Mouse (Mus musculus) kidney, adult 9 months (tissue): Measurements from ENCODE around the gene Wdr37.
"Not testable (repeated sequence)": the region's sequence is repeated elsewhere in the genome, so short reads cannot be mapped to it uniquely, and the experiment has no call there.

Source experiments
- DNase-seq: peaks from one replicate; pipeline ENCODE4 v3.0.0; 2022

The Wdr37 gene

DNA sequence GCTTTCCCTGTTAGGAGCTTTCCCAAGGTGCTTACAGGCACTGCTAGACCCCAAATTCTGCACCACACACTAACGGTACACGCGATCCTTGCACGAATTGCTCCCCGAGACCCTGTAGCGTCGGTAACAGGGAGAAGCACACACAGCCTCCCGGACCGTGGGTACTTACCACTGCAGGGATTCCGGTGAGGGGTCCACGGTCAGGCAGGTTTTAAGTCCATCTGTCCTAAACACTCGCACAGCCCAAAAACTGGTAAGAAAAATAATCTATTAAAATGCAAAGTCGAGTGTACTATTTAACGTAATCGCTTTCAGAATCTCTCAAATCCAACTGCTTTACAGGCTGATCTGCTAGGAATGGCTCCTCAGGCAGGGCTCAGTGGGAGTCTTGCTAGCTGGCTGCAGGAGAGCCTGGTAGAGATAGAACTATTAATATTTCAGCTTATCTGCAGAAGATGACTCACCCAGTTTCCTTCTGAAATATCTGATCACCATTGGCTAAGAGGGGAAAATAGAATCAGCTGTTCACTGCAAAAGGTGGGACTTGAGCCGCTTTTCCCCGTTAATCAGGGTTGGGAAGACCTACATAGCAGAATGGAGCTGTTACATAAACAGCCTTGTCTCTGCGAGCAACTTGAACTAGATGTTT is at the start of gene Wdr37:
Gene Wdr37, minus strand, starts transcription at position 596 of the 649 bp plus-strand sequence.
- DNase-seq, result peak; percentile 66

DNA sequence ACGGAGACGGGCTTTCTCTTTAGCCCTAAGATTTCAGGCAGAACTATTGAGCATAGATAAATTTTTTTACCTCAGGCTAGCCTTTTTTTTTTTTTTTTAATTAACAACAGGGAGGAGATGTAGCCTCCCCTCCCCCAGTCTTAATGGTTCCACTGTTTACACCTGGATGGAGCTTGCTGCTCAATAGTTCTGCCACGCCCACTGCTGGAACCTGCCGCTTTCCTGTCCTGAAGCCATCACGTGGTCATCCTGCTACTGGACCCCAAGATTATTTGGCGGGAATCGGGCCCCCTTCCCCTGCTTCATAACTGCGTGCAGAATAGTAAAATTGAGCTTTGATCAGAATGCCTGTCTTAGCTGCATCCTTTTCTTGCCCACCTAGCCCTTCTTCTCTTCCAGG is 42.2 kb upstream of the Wdr37 start:
- DNase-seq, result peak; percentile 60

DNA sequence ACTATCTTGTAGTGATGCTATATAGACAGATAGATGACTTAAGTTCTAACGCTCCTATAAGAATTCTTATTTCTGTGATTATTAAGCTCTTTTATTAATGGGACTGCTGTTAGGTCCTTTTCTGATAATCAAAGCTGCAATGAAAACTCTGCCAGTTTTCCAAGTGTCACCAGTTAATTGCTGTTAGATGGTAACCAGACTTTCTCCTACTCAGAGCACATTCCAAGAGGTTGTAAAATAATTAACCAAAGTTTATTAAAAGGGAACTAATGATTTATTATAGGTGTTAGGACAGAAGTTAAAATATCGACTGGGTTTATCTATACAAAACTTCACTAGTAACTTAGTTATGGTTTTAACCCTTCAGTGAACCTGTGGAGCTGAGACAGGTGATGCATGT is 34.3 kb upstream of the Wdr37 start:
- DNase-seq, result peak; percentile 59

DNA sequence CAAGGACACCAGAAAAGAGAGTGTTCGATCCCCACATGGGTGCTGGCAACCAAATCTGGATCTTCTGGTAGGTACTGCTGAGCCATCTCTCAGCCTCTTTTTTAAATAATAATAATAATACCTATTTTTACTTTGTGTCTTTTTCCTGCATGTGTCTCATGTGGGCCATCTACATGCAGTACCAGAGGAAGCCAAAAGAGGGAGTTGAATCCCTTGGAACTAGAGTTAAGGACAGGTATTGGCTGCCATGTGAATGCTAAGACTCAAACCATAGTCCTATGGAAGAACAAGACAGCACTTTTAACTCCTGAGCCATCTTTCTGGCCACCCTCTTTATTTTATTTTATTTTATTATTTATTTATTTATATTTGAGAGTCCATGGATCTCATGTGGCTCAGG is 16.9 kb upstream of the Wdr37 start:
- DNase-seq, result peak; percentile 69

DNA sequence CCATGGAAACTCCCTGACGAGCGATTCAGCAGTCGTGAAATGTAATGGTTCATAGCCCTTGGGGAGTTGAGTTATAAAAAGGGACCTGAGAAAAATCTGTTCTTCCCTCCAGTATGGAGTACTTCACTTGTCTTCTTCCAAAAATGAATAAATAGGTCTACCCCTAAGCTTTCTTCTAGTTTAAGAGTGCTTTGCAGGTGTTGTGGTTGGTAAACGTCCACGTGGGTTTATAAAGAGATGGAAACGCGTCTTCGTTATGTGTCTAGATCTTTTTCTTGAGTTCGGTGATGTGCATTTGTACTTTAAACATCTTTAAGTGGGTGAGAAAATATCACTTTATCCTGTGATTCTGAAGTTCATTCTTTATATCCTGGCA is 14.5 kb upstream of the Wdr37 start:
- no peak for DNase-seq

DNA sequence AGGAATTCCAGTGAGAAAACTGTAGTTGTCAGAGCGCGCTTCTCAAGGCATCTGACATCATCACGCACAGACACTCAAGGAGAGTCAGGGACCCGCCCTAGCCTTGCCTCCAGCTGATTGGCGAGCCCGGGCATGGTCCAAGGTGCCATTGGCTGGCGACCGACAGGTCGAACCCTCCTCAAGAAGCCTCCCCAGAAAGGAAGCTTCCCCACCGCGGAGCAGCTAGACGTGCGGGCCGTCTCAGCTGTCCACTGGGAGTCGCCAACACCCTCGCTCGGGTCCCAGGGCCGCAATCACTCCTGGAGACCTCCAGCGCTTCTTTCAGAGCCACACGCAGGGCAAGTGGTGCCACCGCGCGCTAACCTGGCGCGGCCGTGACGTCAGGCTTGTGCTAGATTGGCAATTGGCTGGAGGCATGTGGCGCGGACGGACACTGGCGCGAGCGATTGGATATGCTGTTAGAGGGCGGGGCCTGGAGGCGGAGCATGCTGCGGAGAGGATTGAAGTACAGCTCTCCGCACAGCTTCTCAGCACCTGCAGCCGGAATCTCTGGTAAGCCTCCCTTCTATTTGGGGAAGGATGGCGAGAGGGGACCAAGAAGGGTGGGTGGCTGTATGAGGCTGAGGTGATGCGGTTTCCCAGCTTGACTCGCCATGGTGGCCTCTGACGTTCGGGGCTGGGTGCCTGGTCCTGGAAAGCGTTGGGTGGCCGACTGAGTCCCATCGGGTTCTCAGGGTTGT is 13.9 kb upstream of the Wdr37 start, which contains the start of gene Idi1:
Gene Idi1, plus strand, starts transcription at position 57 of the 740 bp plus-strand sequence.
- DNase-seq, result peak; percentile 98

DNA sequence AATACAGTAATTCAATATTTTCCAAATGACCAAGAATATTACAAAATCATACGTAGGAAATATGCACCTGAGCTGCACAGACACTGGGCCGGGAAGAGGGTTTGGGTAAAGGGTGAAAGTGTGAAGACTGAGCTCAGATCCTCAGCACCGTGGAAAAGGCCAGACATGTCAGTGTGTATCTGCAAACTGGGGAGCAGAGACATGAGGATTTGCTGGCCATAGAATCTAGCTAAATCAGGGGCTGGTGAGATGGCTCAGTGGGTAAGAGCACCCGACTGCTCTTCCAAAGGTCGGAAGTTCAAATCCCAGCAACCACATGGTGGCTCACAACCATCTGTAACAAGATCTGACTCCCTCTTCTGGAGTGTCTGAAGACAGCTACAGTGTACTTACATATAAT is 12.2 kb upstream of the Wdr37 start:
- not testable (repeated sequence) for DNase-seq

DNA sequence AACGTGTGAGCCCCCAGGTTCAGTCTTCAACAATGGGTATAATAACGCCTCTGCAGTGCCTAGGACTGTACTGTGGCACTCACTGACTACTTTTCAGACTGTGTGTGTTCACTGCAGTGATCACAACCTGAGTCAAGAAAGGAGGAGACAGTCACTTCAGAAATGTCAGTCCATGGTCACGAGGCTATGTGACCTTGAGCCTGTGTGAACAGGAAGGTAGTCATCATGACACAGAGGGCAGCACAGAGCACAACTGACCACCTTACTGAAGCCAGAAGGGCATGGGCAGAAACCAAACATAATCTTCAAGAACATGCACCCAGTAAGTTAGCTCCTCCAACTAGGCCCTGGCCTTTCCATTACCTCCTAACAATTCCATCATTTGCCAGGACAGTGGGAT is 9.9 kb upstream of the Wdr37 start:
- no peak for DNase-seq

DNA sequence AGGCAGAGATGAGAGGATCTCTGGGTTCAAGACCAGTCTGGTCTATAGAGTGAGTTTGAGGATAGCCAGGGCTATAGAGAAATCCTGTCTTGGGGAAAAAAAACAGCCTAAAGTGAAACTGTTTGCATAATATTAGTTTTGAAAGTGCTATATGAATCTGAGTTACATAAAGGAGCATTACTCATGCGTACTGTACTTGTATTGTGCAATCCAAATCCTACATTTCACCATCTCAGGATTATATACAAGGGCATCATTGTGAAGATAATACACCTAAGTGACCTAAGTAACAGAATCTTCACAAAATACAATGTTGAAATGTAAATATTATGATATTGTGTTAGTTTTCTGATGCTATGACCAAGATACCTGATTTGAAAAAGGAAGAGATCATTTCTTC is 2.1 kb upstream of the Wdr37 start:
- DNase-seq, result no peak

DNA sequence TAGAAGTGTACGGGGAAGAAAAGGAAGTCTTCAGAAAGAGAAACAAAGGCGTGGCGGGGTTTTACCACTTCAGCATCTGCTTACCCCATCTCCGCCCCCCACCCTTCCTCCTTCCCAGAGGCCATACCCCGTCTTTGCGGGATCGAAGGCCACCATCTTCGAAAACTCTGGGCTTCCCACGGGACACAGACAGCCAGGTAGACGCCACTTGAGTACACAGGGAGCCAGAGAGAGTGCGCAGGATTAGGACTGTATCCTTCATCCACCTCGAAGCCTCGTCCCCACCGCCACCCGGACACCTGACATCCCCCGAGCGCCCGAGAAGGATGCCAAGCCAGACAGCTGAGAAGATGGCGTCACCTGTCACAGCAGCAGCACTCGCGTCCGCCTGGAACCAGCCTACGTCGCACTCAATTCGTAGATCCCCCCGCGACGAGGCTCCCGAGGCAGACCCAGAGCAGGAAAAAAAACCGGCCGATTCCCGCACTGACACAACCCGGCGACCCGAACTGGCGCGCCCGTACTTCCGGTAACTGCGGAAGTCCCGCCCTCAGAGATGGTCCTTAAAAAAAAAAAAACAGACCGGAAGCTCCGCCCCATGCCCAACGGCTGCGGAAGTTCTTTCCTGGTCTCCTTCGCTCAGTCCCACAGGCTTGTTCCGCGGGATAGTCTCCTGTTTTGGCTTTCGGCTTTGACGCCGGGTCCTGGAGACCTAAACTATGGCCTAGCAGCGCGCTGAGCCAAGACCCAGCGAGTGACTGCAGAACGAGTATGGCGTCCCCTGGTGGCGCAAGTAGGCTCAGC is 997 bp downstream of the Wdr37 start:
- peak; percentile 94 for DNase-seq

DNA sequence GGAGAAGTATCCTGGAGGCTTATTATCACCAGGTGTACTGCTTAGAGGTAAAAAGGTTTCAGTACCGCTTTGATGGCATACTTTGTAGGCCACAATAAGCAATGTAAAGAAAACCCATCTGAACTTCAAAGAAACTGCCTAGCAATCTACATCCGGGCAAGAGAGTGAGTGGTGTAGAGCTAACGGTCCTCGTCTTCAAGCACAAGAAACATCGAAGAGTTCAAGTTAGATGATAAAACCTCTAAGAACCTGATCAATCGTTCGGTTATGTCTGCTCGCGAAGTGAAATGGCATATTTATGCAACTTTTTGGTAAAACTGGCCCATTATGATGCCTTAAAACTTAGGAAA is 1.6 kb downstream of the Wdr37 start:
- no peak for DNase-seq

DNA sequence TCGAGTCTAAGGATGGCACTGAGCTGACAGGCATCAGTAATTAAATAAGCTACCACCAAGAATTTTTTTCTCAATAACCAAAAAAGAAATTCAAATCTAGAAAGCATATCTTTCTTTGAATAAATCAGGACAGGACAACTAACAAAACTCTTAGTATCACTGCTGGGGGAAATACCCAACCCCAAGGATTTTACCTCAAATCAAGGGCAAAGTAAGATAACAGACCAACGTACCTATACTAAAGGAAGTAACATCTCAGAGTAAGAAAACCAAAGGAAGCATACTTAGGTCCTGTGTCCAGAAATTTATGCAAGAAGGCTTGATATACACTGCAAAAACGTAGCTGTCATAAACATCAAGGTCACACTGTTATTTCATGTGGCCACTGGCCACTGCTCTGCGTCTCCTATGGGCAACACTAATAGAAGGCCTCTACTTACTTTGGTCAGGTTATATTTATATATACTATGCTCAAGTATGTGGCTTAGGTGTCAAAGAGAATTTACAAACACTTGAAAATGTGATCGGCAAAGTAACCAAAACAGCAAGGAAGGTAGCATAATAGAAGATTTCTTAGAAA is 2.0 kb downstream of the Wdr37 start:
- no peak for DNase-seq

DNA sequence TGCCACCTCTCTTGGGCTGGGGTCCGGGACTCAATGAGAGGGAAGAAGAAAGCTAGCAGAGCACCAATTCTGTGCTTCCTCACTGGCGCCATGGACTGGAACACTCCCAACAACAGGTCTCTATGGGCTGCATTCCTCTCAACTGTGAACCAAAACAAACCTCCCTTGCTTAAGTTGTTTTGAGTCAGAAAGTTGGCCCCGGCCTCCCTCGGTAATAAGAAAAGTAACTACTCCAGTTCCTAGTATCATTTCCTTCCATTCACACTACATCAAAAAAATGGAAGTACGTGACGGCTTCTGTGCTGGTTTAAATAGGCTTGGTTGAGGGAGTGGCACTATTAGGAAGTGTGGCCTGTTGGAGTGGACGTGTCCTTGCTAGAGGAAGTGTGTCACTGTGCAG is 5.1 kb downstream of the Wdr37 start:
- peak; percentile 61 for DNase-seq

DNA sequence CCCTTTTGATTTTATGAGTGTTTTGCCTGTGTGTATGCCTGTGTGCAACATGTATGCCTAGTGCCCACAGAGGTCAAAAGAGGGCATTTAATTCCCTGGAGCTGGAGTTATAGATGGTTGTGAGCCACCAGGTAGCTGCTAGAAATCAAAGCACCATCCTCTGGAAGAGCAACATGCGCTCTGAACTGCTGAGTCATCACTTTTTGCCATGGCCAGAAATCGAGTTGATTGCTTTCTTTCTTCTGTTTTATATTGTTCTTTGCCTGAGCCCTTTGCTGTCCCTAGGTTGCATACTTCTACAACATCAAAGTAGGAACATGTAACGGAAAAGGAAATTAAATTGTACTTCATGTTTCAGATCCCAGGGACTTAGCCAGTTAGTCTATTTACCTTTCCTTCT is 6.7 kb downstream of the Wdr37 start:
- no peak for DNase-seq

DNA sequence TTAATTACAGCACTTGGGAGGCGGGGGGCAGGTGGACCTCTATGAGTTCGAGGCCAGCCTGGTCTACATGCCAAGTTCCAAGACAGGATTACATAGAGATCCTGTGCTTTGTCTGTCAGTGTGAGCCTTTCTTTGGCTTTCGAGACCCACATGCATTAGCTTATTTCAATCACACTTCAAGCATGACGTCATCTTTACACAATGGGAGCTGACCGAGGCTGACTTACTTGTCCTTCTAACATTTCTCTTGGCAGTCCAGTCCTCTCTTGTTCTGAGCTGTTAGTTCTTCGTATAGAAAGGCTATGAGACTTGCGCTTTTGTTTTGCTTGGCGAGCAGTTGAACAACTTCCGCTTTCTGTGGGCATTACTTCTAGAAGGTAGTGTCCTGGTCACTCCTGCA is 10.8 kb downstream of the Wdr37 start:
- DNase-seq, result no peak

DNA sequence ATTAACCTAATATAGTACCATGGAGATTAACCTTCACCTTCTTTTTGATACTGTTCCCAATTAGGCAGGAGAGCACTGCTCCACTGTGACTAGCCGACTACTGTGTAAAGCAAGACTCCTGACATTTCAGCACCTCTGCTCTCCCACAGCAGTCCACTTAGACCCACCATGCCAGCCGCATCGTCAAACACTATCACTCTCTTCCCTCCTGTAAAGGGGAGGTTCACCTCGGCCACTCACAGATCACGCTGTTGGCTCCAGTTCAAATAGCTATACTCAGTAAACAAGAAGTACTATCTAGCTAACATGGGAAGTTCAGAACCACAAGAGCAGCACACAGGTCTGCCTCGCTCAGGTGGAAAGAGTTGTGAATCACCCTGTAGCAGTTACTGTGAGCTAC is 13.3 kb downstream of the Wdr37 start:
- no peak for DNase-seq

DNA sequence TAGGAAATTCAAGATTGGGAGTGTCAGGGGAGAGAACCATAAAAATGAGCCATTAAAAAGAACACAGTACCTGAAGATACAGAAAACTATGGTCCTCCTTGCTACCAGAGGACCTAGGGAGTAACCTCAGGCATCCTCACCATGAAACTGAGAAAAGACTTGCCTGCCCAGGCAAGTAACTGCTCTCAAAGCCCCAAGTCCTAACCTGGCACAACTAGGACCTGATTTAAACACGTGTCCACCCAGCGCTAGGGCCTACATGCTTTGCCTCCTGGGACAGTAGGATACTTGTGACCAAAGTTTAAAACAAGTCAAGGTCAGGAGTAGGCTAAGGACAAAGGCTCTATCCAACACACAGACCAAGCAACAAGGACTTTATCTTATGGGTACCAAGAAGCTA is 16.9 kb downstream of the Wdr37 start:
- no peak for DNase-seq

DNA sequence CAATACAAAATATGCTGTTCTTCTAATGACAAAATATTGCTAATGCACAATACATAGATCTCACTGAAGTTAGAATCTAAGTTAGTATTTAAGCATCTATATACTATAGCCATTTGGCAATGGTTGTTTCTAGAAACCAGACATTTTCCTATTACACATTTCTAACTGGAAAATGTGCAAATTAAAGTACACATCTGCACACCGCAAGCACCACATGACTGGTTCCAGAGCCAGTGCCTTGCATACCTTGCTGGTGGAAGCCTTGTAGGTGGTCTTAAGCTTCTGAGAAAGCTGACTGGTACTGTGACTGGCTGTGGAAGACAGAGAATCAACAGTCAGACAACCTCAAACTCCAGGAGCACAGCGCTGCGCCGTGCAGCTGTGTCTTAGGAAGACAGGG is 18.3 kb downstream of the Wdr37 start:
- DNase-seq, result no peak

DNA sequence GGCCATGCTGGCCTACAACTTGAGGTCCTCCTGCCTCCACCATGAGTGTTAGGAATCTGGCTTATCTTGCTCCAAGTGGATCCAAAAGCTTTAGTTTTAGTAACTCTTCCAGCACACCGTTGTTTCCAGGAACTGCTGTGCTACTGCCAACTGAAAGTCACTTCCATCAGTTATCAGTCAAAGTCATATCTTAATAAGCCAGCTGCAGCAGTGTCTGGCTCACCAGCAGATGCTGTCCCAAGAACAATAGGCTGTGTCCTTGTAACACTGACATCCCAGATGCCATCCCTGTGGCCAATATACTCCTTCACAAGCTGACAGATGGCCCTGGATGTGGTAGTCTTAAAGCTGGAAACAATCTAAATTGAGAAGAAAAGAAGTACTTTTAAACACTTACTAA is 22.4 kb downstream of the Wdr37 start:
- DNase-seq, result no peak

DNA sequence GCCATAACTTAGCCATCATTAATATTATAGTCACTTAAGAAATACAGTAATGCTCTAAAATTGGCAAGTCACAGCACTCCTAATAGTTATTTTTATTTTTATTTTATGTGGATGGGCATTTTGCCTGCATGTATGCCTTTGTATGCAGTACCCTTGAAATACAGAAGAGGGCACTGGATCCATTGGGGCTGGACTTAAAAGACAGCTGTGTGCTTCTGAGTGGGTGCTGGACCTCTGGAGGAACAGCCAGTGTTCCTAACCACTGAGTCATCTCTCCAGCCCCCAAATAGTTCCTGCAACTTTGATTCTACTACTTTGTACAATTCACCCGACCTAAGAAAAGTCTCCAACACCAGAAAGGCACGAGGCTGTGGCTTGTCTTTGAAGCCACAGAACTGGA is 24.0 kb downstream of the Wdr37 start:
- peak; percentile 56 for DNase-seq

DNA sequence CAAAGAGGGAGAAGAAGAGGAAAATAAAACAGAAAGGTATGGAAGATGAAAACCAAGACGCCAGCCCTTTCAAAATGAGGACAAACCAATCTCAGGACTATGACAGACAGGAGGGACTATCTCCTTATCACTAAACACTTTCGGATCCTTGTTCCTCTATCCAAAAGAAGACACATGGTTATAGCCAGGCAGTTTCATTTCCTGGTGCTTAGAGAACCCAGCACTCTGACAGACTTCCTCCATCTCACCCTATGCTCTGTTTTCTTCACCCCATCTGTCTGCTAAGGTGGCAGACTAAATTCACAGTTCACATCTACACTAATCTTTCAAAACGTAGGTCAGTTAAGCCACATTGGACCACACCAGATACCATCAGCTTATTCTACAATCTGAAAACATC is 29.4 kb downstream of the Wdr37 start:
- no peak for DNase-seq

DNA sequence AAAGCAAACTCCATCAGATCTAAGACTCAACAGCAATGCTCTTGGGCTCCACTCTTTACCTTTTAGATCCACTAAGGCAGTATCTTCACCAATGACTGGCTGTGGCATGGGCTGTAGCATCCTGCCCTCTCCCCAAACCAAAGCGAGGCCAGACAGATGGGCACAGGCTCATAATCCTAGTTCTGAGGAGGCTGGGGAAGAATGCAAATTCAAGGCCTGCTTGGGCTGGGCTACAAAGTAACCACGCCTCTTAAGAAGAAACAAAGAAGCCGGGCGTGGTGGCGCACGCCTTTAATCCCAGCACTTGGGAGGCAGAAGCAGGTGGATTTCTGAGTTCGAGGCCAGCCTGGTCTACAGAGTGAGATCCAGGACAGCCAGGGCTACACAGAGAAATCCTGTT is 29.9 kb downstream of the Wdr37 start:
- not testable (repeated sequence) for DNase-seq

DNA sequence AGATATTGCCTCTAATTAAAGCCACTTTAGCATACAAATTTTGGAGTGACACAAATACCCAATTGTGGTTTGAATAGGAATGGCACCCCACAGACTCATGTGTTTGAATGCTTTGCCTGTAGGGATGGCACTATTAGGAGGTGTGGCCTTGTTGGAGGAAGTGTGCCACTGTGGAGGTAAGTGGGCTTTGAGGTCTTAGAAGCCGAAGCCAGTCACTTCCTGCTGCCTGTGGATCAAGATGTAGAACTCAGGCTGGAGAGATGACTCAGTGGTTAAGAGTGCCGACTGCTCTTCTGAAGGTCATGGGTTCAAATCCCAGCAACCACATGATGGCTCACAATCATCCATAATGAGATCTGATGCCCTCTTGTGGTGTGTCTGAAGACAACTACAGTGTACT is 30.8 kb downstream of the Wdr37 start:
- DNase-seq, result no peak

DNA sequence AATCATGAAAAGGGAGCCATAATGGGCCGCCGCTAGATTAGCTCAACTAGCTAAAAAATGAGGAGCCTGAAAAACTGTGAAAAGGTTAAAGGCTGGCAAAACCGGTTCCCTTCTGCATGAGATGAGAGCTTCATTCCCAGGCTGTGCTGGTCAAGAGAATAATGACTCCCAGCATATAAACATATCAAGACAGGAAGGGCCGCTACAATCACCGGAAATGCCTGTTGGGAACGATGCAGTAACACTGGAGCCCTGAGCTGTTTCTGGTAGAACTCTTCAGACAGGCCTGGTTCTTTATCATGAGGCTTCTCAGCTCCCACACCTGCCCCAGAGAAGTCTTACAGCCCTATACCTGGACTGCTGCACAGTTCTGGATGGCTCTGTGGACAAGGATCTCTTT is 31.8 kb downstream of the Wdr37 start:
- DNase-seq, result peak; percentile 61
